Mouse (Mus musculus) gastrocnemius, adult 2 months (tissue): Measurements from ENCODE around the gene Kctd13. TPM values are rescaled to one million over a fixed set of nuclear protein-coding genes. Genes with fewer than 3 reads are reported as not detected.

Source experiments
- DNase-seq: peaks from one replicate; pipeline ENCODE4 v3.0.0; 2022
- H3K27ac ChIP-seq: fragments of 200-600 bp; 2 replicates; pipeline ENCODE4 v1.8.1; 2022; ENCODE audit warnings: mild to moderate bottlenecking
- H3K4me3 ChIP-seq: fragments of 200-600 bp; 2 replicates; pipeline ENCODE4 v1.8.1; 2022; ENCODE audit warnings: mild to moderate bottlenecking, moderate library complexity
- CTCF ChIP-seq: fragments of 200-600 bp; IDR thresholded peaks from 2 replicates; pipeline ENCODE4 v1.8.1; 2022; ENCODE audit warnings: antibody characterized with exemption, mild to moderate bottlenecking, moderate library complexity
- intact Hi-C: fragments of 180-260 bp; cut with DNase I; formaldehyde crosslinking; loops from one replicate; pipeline ENCODE4 v1.15.1; 2025
- total RNA-seq, 2 experiments: library from RNA; stranded (reverse); gene quantifications; 2 replicates each; pipeline ENCODE4 v1.2.3; 2021

Kctd13 gene
- total RNA-seq, 2 experiments from 2014 or later = 2.5 to 2.9 TPM

DNA sequence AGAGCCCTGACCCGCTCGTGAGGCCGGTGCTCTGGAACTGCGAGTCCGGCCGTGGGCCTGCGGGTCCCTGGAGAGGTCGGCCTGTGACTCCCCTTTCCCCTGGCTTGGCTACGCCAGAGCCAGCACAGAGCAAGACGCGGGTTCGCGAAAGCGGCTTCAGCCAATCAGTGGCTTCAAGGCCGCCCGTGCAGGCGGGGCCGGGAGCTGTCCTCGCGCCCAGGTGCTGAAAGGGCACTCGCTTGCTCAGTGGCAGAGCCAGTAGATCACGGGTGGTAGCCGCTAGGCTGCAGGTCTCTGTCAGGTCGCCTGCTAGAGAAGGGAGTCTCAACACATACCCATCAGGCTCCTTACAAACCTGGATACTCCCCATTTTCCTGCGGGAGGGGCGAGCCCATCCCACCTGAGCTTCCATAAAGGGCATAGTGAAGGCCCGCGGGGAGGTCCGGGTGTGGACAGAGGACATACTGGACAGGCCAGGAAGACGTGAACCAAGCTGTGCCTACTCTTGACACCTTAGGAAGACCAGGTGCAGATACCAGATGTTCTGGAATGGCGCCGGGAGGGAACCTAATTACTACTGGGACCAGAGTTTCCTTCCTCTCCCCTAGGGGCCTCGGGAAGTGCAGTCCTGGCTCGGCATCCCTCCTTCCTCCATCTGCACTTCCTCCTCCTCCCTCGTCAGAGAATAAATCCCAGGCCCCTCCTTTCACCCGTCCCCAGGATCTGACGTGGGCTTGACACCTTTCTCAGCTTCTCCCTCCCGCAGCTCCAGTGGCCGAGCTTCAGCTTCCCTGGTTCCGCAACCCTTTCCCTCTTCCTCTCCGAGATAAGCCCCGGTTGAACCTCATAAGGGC, 21.3 kb downstream of the Kctd13 start, which contains the start of gene Sez6l2:
Gene Sez6l2, plus strand, starts transcription at position 771 of the 854 bp plus-strand sequence.
- DNase-seq = peak; percentile 91
- Histone ChIP-seq H3K4me3 (peak within 1 kb of the TSS; percentile 71), H3K27ac (no peak within 1 kb of the TSS)
- no peak for TF ChIP-seq CTCF
- intact Hi-C loops = loop anchor here (1.0 kb wide), 1 partner anchor 154 kb away; no protein-coding TSS in a partner anchor

DNA sequence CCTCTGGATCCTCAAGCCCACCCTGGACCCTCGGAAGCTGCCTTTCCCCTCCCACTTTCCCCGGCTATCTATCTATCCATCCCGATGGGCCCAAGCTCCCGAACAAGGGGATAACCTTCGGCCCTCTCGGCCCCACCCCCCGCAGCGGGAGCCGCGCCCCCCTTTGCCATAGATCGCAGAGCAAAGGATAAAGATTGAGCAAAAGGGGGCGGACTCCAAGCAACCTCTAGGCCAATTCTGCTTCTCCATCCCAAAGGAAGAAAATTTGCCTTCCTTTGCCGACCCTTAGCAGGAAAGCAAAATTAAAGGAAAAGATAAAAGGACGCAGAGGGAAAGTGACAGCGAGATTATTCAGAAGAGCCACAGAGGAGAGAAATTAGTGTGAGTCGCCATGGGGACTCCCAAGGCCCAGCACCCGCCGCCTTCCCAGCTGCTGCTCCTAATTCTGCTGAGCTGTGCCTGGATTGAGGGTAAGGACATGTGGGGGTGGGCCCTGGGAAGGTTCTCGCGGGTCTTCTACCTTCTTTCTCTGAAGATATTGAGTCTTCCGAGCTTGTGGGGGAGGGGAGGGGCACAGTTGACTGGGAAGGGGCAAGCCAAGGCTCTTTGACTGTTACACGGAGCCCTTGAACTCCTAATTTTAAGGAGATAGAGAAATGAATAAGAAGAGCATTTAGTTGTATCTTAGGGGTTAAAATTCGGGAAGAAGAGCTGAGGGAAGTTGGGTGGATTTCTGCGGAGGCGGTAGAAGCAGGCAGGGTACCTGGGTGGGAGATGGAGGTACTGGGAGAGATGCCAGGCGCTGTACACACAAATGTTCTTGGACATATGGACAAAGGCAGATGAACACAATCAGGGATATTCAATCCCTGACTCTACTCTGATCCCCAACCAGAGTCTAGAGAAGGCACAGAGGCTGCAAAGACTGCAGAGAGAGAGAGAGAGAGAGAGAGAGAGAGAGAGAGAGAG, 22.3 kb downstream of the Kctd13 start:
- no peak for TF ChIP-seq CTCF
- Histone ChIP-seq H3K27ac (no peak overlapping the region), H3K4me3 (peak overlapping the region; percentile 71)
- intact Hi-C loops = no loop called here
- no peak for DNase-seq

DNA sequence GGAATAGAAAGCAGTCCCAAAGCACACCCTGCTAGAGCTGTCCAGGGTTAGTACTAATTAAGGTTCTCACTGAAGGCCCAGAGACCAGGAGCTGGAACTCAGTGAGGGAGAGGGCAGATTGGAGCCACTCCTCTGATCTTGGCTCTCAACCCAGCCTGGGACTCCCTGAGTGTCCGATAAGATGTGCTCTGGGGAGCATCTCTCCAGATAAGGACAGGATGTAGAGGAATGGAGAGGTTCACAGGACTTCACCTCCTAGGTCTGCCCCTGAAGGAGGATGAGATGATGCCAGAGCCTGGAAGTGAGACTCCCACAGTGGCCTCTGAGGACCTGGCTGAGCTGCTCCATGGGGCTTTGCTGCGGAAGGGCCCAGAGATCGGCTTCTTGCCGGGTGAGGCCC, 23.1 kb downstream of the Kctd13 start:
- Histone ChIP-seq H3K4me3 (no peak overlapping the region), H3K27ac (no peak overlapping the region)
- DNase-seq = no peak
- intact Hi-C loops = no loop called here
- TF ChIP-seq CTCF = no peak

DNA sequence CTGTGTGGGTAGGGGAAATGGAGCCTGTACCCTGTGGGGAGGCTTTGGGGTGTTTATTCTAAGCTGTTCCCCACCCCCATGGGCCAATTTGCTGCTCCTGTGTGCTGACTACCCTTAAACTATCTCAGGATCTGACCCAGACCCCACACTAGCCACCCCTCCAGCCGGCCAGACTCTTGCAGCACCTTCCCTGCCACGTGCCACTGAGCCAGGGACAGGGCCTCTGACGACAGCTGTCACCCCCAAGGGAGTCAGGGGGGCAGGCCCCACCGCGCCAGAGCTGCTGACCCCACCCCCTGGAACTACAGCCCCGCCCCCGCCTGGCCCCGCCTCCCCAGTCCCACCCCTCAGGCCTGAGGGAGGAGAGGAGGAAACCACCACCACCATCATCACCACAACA, 24.0 kb downstream of the Kctd13 start:
- H3K27ac ChIP-seq = no peak overlapping the region
- H3K4me3 ChIP-seq = no peak overlapping the region
- TF ChIP-seq CTCF = no peak
- intact Hi-C loops = no loop called here
- no peak for DNase-seq

GRCm38 (mm10) chr7:126955125-126955524, 26.4 kb downstream of the Kctd13 start:
- DNase-seq = peak; percentile 2
- intact Hi-C loops = no loop called here
- Histone ChIP-seq H3K27ac (no peak overlapping the region), H3K4me3 (no peak overlapping the region)
- TF ChIP-seq CTCF = no peak

GRCm38 (mm10) chr7:126959780-126960179, 31.1 kb downstream of the Kctd13 start:
- no peak for TF ChIP-seq CTCF
- H3K27ac ChIP-seq = no peak overlapping the region
- peak; percentile 10 for DNase-seq
- intact Hi-C loops = no loop called here
- H3K4me3 ChIP-seq = no peak overlapping the region

GRCm38 (mm10) chr7:126961095-126961494, 32.4 kb downstream of the Kctd13 start:
- H3K27ac ChIP-seq = no peak overlapping the region
- TF ChIP-seq CTCF = no peak
- DNase-seq = peak; percentile 5
- intact Hi-C loops = no loop called here
- H3K4me3 ChIP-seq = no peak overlapping the region

- intact Hi-C loops = no loop called here
- no peak for DNase-seq
- no peak for TF ChIP-seq CTCF
- Histone ChIP-seq H3K4me3 (no peak overlapping the region), H3K27ac (no peak overlapping the region)
Measured at GRCm38 (mm10) chr7:126961965-126962364, 33.3 kb downstream of the Kctd13 start.

DNA sequence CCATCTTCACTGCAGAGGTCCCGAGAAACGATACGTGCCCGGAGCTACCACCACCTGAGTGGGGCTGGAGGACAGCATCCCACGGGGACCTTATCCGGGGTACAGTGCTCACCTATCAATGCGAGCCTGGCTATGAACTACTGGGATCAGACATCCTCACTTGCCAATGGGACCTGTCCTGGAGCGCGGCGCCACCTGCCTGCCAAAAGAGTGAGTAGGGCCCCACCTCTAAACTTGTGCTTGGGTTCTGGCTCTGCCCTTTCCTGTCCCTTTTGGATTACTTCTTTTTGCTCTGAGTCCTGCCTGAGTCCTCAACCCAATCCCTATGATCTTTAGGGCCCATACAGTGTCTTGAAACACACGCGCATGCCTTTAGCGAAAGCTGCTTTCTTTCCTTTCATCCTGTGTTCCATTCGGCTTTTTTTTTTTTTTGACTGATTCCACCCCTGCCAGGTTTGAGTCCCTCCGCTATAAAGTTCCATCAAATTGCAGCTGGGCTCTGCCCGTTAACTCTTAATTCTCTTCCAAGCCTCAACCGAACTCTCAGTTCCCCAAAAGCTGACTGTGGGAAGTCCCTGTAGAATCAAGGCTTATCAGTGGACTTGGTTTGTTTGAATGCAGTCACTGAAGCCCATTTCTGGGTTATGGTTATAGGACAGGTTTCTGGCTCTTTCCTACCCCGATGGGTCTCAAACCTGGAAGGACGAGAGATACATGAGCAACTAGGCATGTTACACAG, 35.0 kb downstream of the Kctd13 start:
- DNase-seq = peak; percentile 57
- peak; percentile 65 for TF ChIP-seq CTCF
- intact Hi-C loops = loop anchor here (1.0 kb wide), 1 partner anchor 142 kb away; no protein-coding TSS in a partner anchor
- H3K27ac ChIP-seq = no peak overlapping the region
- H3K4me3 ChIP-seq = no peak overlapping the region

DNA sequence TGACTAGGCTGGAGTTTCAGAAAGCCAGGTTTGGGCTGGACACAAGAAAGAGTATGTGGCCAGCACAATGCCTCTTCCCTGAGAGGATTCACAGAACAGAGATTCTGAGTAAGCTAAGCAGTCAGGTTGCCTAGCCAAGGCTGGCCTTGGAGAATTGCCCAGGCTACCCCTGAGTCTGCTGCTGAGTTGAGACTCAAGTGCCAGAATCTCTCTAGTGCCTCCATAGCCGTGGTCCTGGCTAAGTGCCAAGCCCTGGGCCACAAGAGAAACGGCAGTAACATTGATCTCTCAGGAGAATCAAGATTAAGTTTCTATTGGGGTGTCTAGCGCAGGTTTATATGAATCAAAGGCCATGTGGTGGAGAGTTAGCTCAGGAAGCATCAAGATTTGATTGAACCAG, 36.9 kb downstream of the Kctd13 start:
- intact Hi-C loops = no loop called here
- DNase-seq = no peak
- Histone ChIP-seq H3K27ac (no peak overlapping the region), H3K4me3 (no peak overlapping the region)
- TF ChIP-seq CTCF = no peak

DNA sequence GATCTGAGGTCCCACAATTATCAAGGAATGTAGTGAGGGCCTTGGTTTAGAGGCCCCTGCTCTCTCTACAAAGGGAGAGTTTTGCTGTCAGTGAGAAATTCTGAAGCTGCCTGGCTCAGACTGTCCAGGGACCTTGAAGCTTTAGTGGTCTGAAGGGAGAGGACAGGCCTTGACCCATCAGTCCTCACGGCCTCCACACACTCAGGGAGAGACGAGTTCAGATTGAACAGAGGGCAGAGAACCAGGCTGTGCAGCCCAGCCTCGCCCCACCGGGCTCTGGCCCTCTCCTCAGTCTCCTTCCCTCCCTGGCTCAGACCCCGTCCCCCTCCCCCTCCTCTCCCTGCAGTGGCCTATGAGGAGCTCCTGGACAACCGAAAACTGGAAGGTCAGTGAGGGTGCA, 38.7 kb downstream of the Kctd13 start:
- intact Hi-C loops = no loop called here
- no peak overlapping the region for H3K4me3 ChIP-seq
- no peak for DNase-seq
- no peak for TF ChIP-seq CTCF
- no peak overlapping the region for H3K27ac ChIP-seq

- Histone ChIP-seq H3K27ac (peak overlapping the region; percentile 100), H3K4me3 (peak overlapping the region; percentile 86)
- no peak for TF ChIP-seq CTCF
- peak; percentile 52 for DNase-seq
- intact Hi-C loops = no loop called here
Measured at GRCm38 (mm10) chr7:126975493-126975892, 46.8 kb downstream of the Kctd13 start.

DNA sequence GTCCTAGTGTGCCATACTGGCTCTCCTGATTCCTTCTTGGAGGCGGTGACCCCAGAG, 47.0 kb downstream of the Kctd13 start, which contains the start of gene Cdipt:
Gene Cdipt, plus strand, starts transcription at position 22 of the 57 bp plus-strand sequence.
- Histone ChIP-seq H3K4me3 (peak within 1 kb of the TSS; percentile 86), H3K27ac (peak within 1 kb of the TSS; percentile 100)
- no peak for DNase-seq
- intact Hi-C loops = no loop called here
- TF ChIP-seq CTCF = no peak
